Mouse (Mus musculus) thymus, adult 2 months (tissue): ENCODE results near the gene Icos.

Source experiments
- CTCF ChIP-seq: fragments of 200-500 bp; IDR thresholded peaks from 2 replicates; pipeline ENCODE4 v1.5.1; 2012; ENCODE audit warnings: mild to moderate bottlenecking, control low read depth, low read length, moderate library complexity, borderline replicate concordance; ENCODE audit not compliant: control insufficient read depth, poor library complexity, insufficient read depth; ENCODE audit errors: extremely low read depth
- POLR2A ChIP-seq: fragments of 200-500 bp; IDR thresholded peaks from 2 replicates; pipeline ENCODE4 v1.6.1; 2012; ENCODE audit warnings: mild to moderate bottlenecking, low read length, control low read depth, moderate library complexity; ENCODE audit not compliant: control insufficient read depth, poor library complexity, insufficient read depth; ENCODE audit errors: extremely low read depth

GRCm38 (mm10) chr1:60952958-60953357 lies 24.8 kb upstream of the Icos start:
- TF ChIP-seq POLR2A: no peak
- no peak for TF ChIP-seq CTCF
